Mouse (Mus musculus) limb, embryonic 10.5 days (tissue): ENCODE measurements around the gene Vps18. TPM values are rescaled to one million over a fixed set of nuclear protein-coding genes. Genes with fewer than 3 reads are reported as not detected.

ENCODE experiments used
- DNase-seq: peaks from one replicate; pipeline ENCODE4 v3.0.0-alpha.2; 2017; ENCODE audit warnings: low spot score
- H3K27ac ChIP-seq: fragments of 300-500 bp; sonication (generic); 2 replicates; pipeline ENCODE4 v1.5.1; 2016; ENCODE audit warnings: mild to moderate bottlenecking
- H3K27me3 ChIP-seq: fragments of 300-500 bp; sonication (generic); 2 replicates; pipeline ENCODE4 v1.6.1; 2016; ENCODE audit warnings: low read depth, mild to moderate bottlenecking; ENCODE audit not compliant: poor library complexity, severe bottlenecking
- H3K36me3 ChIP-seq: fragments of 300-500 bp; sonication (generic); 2 replicates; pipeline ENCODE4 v1.6.1; 2016; ENCODE audit warnings: mild to moderate bottlenecking, moderate library complexity
- H3K4me1 ChIP-seq: fragments of 300-500 bp; sonication (generic); 2 replicates; pipeline ENCODE4 v1.6.1; 2016
- H3K4me3 ChIP-seq: fragments of 300-500 bp; sonication (generic); 2 replicates; pipeline ENCODE4 v1.5.1; 2016; ENCODE audit warnings: mild to moderate bottlenecking, moderate library complexity
- H3K9me3 ChIP-seq: fragments of 300-500 bp; sonication (generic); replicated peaks from 2 replicates; pipeline ENCODE4 v1.6.1; 2016; ENCODE audit warnings: mild to moderate bottlenecking
- WGBS: fragments of 180-500 bp; shearing (Covaris S2); methylation state at CpG from one replicate; pipeline ENCODE4 v1.1.7; 2016; 5-methylcytosine and 5-hydroxymethylcytosine counted together
- polyA plus RNA-seq: library from polyadenylated mRNA; unstranded; fragments of >200 nt; fragmentation: Nextera tagmentation; extraction: Ambion mirVana; gene quantifications from 2 replicates; pipeline ENCODE4 v1.2.1, GENCODE M21; 2016

Gene Vps18
- polyA plus RNA-seq, 1 experiment from 2014 or later, result 26.9 TPM

GRCm38 (mm10) chr2:119263813-119264212 lies 24.7 kb upstream of the Vps18 start:
- 84% methylated on average over 5 of the region's 5 CpGs for WGBS
- DNase-seq, result no peak
- peaks cover 19% of the 10 kb centered on the region for H3K27me3 ChIP-seq
- peaks cover 8% of the 10 kb centered on the region for H3K4me1 ChIP-seq
- no peak overlapping the region for H3K4me3 ChIP-seq
- no peaks in the 10 kb centered on the region for H3K9me3 ChIP-seq
- no peak overlapping the region for H3K27ac ChIP-seq
- H3K36me3 ChIP-seq, result no peaks in the 10 kb centered on the region

GRCm38 (mm10) chr2:119270286-119270642 lies 18.3 kb upstream of the Vps18 start:
- H3K36me3 ChIP-seq, result no peaks in the 10 kb centered on the region
- H3K4me3 ChIP-seq, result peak overlapping the region; percentile 66
- 36% methylated on average over 9 of the region's 9 CpGs for WGBS
- peaks cover 12% of the 10 kb centered on the region for H3K4me1 ChIP-seq
- no peaks in the 10 kb centered on the region for H3K9me3 ChIP-seq
- 0 out of 2 replicates have a peak overlapping the region, but pooled peaks have one; percentile 59 for H3K27ac ChIP-seq
- H3K27me3 ChIP-seq, result peaks cover 39% of the 10 kb centered on the region
- DNase-seq, result no peak

DNA sequence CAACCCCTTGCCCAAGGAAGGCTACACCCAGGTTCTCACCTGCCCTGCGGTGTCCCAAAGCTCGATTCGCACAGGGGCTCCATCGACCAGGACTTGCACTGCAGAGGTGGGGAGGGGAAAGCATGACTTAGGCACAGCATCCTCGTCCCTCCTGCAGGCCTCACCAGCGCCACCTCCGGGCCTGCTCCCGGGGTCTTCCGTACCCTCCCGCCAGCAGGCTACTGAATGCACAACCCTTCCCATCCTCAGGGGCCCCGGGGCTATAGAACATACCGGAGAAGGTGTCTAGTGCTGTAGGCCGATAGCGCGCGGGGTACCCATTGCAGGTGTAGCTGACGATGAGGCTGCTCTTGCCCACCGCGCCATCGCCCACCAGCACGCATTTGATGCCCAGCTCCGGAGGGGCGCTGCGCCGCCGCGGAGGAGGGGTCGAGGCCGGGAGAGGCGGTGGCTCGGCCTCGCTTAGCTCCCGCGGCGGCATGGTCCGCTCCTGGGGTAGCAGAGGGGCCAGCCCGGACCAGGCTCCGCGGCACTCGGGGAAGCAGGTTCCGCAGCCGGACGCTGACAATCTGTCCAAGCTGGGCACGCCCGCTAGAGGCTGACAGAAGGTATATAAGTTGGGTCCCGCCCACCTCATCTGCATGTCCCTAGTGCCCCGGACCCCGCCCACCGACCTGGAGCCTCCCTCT lies 17.8 kb upstream of the Vps18 start, which contains the start of gene Rhov:
Gene Rhov (minus strand): TSS at position 630 of the 689 bp plus-strand sequence.
- H3K4me3 ChIP-seq, result peak within 1 kb of the TSS; percentile 66
- 0 out of 2 replicates have a peak within 1 kb of the TSS, but pooled peaks have one; percentile 59 for H3K27ac ChIP-seq
- DNase-seq, result peak; percentile 74
- peaks cover 12% of the 10 kb centered on the region for H3K4me1 ChIP-seq
- WGBS, result under 1% methylated on average over 49 of the region's 49 CpGs
- no peaks in the 10 kb centered on the region for H3K36me3 ChIP-seq
- peaks cover 39% of the 10 kb centered on the region for H3K27me3 ChIP-seq
- H3K9me3 ChIP-seq, result no peaks in the 10 kb centered on the region

- H3K9me3 ChIP-seq, result no peaks in the 10 kb centered on the region
- no peak overlapping the region for H3K4me3 ChIP-seq
- 86% methylated on average over 1 of the region's 1 CpGs for WGBS
- H3K27ac ChIP-seq, result no peak overlapping the region
- peaks cover 12% of the 10 kb centered on the region for H3K4me1 ChIP-seq
- H3K36me3 ChIP-seq, result no peaks in the 10 kb centered on the region
- no peak for DNase-seq
- peaks cover 20% of the 10 kb centered on the region for H3K27me3 ChIP-seq
Measured at GRCm38 (mm10) chr2:119274126-119274525, 14.4 kb upstream of the Vps18 start.

DNA sequence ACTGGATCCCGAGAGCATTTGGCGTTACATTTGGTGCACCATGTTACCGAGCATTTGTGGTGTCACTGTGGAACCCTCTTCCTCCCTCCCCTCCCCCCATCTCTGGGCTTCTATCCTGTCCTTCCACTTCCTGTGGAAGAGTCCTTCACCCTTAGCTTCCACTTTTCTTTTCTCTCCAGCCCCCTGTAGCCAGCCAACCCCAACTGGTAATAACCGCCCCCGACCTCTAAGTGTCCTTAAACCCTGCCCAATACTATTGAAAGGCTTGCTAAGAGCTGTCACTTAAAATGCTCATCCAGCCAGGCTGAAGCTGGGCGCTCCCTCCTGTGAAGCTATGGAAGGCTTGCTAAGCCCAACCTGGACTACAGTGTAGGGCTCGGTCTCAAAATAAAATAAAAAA lies 11.6 kb upstream of the Vps18 start:
- H3K4me3 ChIP-seq, result no peak overlapping the region
- no peaks in the 10 kb centered on the region for H3K4me1 ChIP-seq
- no peaks in the 10 kb centered on the region for H3K9me3 ChIP-seq
- no peaks in the 10 kb centered on the region for H3K36me3 ChIP-seq
- DNase-seq, result no peak
- H3K27me3 ChIP-seq, result no peaks in the 10 kb centered on the region
- WGBS, result 87% methylated on average over 7 of the region's 7 CpGs
- no peak overlapping the region for H3K27ac ChIP-seq

DNA sequence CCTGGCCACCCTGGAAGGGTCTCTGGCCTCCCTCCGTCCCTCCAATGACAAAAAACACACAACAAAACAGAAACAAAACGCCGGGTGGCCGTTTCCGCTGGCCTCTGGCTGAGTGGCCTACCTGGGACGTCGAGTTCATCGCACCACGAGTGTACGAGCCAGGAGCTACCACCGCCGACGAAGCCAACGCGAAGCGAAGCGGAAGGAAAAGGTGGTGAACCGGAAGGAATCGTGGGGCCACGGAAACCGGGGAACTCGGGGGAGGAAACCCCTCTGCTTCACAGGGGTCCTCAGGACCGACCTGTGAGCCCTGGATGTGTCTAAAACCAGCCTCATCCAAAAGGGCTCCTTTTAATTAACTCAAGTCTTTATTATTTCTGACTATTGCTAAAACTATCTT lies 10.7 kb upstream of the Vps18 start:
- H3K9me3 ChIP-seq, result no peaks in the 10 kb centered on the region
- H3K4me3 ChIP-seq, result no peak overlapping the region
- H3K4me1 ChIP-seq, result no peaks in the 10 kb centered on the region
- H3K36me3 ChIP-seq, result no peaks in the 10 kb centered on the region
- no peaks in the 10 kb centered on the region for H3K27me3 ChIP-seq
- no peak for DNase-seq
- 92% methylated on average over 23 of the region's 23 CpGs for WGBS
- no peak overlapping the region for H3K27ac ChIP-seq

DNA sequence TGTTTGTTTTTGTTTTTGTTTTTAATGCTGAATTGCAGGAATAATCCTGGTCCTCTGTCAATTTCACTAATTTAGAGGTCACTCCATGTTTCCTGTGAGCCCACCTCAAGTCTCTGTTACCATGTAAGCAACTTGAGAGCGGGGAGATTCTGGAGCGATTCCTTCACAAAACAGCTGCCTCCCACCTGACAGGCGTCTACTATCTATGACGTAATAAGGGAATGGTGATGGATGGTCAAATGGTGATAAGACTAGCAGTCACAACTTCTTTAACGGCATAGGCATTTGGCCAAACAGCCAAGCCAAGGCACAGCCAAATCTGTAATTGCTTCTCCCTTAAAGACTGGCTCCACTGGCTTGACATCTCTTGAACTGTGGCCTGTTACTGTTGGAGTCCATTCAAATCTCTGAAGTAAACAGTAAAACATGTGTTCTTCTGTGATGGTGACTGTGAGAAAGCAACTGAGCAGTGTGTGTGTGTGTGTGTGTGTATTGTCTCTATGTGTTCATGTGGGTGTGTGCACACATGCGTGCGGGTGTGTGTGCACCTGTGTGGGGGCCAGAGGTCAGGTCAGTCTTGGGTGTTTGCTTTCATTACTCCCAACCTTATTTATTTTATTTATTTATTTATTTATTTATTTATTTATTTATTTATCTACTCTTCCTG lies 6.5 kb upstream of the Vps18 start:
- no peak for DNase-seq
- H3K9me3 ChIP-seq, result no peaks in the 10 kb centered on the region
- H3K27me3 ChIP-seq, result no peaks in the 10 kb centered on the region
- no peaks in the 10 kb centered on the region; the same call in 1 of the 2 replicates for H3K4me1 ChIP-seq
- no peaks in the 10 kb centered on the region for H3K36me3 ChIP-seq
- WGBS, result 82% methylated on average over 7 of the region's 7 CpGs
- H3K27ac ChIP-seq, result no peak overlapping the region
- no peak overlapping the region for H3K4me3 ChIP-seq

GRCm38 (mm10) chr2:119287372-119287771 lies 1.2 kb upstream of the Vps18 start:
- no peak overlapping the region for H3K4me3 ChIP-seq
- peaks cover 6% of the 10 kb centered on the region; the same call in 1 of the 2 replicates for H3K27me3 ChIP-seq
- H3K4me1 ChIP-seq, result peaks cover 20% of the 10 kb centered on the region
- H3K36me3 ChIP-seq, result peaks cover 25% of the 10 kb centered on the region
- no peak for DNase-seq
- H3K27ac ChIP-seq, result no peak overlapping the region
- no peaks in the 10 kb centered on the region for H3K9me3 ChIP-seq
- 85% methylated on average over 5 of the region's 5 CpGs for WGBS

- peak overlapping the region; percentile 86 for H3K4me3 ChIP-seq
- peaks cover 41% of the 10 kb centered on the region for H3K36me3 ChIP-seq
- H3K4me1 ChIP-seq, result peaks cover 20% of the 10 kb centered on the region
- no peaks in the 10 kb centered on the region for H3K9me3 ChIP-seq
- 5% methylated on average over 11 of the region's 11 CpGs for WGBS
- H3K27me3 ChIP-seq, result peaks cover 6% of the 10 kb centered on the region; the same call in 1 of the 2 replicates
- DNase-seq, result no peak
- peak overlapping the region; percentile 83 for H3K27ac ChIP-seq
Measured at GRCm38 (mm10) chr2:119289014-119289416, 475 bp downstream of the Vps18 start.

GRCm38 (mm10) chr2:119292281-119292680 lies 3.7 kb downstream of the Vps18 start:
- no peak for DNase-seq
- 95% methylated on average over 5 of the region's 5 CpGs for WGBS
- peaks cover 20% of the 10 kb centered on the region for H3K4me1 ChIP-seq
- H3K9me3 ChIP-seq, result no peaks in the 10 kb centered on the region
- no peak overlapping the region for H3K4me3 ChIP-seq
- H3K36me3 ChIP-seq, result peaks cover 68% of the 10 kb centered on the region
- no peak overlapping the region for H3K27ac ChIP-seq
- H3K27me3 ChIP-seq, result peaks cover 6% of the 10 kb centered on the region; the same call in 1 of the 2 replicates

DNA sequence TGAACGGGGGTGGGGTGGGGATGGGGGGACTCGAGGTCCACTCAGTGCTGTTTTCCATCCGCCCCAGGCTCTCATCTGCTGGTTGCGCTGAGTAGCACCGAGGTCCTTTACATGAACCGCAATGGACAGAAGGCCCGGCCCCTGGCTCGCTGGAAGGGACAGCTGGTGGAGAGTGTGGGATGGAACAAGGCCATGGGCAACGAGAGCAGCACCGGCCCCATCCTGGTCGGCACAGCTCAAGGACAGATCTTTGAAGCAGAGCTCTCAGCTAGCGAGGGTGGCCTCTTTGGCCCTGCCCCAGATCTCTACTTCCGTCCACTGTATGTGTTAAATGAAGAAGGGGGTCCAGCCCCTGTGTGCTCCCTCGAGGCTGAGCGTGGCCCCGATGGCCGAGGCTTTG lies 4.3 kb downstream of the Vps18 start:
- Histone ChIP-seq H3K9me3 (no peaks in the 10 kb centered on the region), H3K36me3 (peaks cover 74% of the 10 kb centered on the region), H3K4me1 (peaks cover 16% of the 10 kb centered on the region), H3K27me3 (peaks cover under 1% of the 10 kb centered on the region; the same call in 1 of the 2 replicates), H3K27ac (no peak overlapping the region), H3K4me3 (no peak overlapping the region)
- 96% methylated on average over 17 of the region's 17 CpGs for WGBS
- no peak for DNase-seq

DNA sequence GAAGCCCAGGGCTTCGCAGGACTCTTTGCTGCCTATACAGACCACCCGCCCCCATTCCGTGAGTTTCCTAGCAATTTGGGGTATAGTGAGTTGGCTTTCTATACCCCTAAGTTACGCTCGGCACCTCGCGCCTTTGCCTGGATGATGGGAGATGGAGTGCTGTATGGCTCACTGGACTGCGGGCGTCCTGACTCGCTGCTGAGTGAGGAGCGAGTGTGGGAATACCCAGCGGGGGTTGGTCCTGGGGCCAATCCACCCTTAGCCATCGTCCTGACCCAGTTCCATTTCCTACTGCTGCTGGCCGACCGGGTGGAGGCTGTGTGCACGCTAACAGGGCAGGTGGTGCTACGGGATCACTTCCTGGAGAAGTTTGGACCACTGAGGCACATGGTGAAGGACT lies 4.8 kb downstream of the Vps18 start:
- peaks cover 12% of the 10 kb centered on the region for H3K4me1 ChIP-seq
- no peak overlapping the region for H3K4me3 ChIP-seq
- H3K27me3 ChIP-seq, result no peaks in the 10 kb centered on the region
- no peak for DNase-seq
- no peak overlapping the region for H3K27ac ChIP-seq
- peaks cover 78% of the 10 kb centered on the region for H3K36me3 ChIP-seq
- no peaks in the 10 kb centered on the region for H3K9me3 ChIP-seq
- 95% methylated on average over 17 of the region's 17 CpGs for WGBS

DNA sequence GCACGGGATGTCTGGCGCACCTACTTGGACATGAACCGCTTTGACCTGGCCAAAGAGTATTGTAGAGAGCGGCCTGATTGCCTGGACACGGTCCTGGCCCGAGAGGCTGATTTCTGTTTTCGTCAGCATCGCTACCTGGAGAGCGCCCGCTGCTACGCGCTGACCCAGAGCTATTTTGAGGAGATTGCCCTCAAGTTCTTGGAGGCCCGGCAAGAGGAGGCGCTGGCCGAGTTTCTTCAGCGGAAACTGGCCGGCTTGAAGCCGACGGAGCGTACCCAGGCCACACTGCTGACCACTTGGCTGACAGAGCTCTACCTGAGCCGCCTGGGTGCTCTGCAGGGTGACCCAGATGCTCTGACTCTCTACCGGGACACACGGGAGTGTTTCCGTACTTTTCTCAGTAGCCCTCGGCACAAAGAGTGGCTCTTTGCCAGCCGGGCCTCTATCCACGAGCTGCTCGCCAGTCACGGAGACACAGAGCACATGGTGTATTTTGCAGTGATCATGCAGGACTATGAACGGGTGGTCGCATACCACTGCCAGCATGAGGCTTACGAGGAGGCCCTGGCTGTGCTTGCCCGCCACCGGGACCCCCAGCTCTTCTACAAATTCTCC lies 5.3 kb downstream of the Vps18 start:
- Histone ChIP-seq H3K27me3 (no peaks in the 10 kb centered on the region), H3K4me3 (no peak overlapping the region), H3K4me1 (peaks cover 12% of the 10 kb centered on the region), H3K36me3 (peaks cover 84% of the 10 kb centered on the region), H3K9me3 (no peaks in the 10 kb centered on the region), H3K27ac (no peak overlapping the region)
- no peak for DNase-seq
- 95% methylated on average over 34 of the region's 34 CpGs for WGBS
